Mouse (Mus musculus): ENCODE data around the gene Sema4a.

Gene Sema4a

DNA sequence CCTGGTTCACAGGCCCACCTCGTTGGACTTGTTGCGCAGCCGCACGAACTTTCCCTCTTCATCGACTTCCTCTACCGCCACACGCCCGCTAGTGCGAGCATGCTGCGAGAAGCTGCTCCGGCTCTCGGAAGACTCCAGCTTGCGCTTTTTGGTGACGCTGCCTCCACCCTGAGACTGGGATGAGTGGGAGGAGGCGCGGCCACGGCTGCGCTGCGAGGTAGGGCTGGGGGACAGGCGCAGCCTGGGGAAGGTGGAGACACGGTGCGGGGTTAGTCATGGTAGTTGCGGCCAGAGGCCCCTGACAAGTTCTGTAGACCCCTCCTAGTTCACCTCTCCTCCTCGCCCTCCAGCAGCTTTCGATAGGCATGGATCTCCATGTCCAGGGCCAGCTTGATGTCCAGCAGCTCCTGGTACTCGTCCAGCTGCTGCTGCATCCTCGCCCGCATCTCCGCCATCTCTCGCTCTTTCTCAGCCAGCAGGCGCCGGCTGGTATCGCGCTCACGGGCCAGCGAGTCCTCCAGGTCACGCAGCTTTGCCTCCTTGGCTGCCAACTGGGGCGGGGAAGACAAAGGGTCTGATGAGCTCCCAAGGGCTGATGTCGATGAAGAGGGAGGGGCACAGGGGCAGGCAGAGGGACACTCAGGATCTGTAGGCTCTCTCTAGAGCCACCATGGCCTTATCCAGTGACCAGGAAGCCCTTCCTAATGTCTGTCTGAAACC, 23.8 kb upstream of the Sema4a start:
- no peak for DNase-seq

DNA sequence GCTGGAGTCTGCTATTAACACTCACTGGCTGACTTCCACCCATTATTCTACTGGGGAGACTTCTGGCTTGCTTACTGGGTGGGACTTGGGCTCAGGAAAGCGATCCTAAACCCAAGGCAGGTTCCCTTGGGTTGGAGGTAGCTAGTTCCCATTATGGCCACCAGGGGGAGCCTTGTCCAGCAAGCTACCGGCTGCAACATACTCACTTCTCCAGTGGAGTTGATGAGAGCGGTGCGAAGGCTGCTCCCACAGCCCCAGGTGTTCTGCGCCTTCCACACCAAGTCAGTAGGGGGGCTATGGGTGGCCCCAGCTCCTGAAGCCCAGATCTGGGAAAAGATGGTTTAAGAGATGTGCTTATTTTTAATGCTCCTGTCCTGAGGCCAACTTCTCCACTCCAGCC, 22.6 kb upstream of the Sema4a start:
- DNase-seq: peak; percentile 81

DNA sequence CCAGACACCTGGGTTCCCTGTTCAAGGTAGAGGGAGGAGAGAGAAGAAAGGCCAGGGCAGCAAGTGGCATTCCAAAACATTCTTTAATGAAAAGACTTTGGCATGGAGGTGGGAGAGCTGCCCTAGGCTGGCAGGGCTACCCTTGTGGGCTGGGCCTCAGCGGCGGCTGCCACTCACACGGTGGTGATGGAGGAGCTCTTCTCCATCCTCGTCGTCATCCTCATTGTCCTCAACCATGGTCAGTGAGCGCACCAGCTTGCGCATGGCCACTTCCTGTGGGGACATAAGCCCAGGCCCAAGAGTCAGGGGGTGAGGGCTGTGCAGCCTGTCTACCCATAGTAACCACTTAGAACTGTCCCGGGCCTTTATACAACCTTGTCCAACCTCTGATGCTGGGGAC, 22.2 kb upstream of the Sema4a start:
- DNase-seq: no peak

DNA sequence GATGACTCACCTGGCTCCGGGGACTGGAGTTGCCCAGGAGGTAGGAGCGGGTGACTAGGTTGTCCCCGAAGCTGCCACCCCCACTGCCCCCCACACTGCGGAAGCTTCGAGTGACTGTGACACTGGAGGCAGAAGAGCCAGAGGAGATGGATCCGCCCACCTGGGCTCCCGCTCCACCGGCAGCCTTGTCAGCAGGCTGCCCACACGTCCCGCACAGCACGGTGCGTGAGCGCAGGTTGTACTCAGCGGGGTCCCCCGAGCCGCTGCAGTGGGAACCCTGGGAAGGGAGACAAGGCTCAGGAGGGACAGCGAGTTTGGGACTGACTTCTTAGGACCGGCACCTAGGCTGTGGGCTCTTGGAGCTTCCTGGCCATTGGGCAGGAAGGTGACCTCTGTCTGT, 21.4 kb upstream of the Sema4a start:
- DNase-seq: no peak

DNA sequence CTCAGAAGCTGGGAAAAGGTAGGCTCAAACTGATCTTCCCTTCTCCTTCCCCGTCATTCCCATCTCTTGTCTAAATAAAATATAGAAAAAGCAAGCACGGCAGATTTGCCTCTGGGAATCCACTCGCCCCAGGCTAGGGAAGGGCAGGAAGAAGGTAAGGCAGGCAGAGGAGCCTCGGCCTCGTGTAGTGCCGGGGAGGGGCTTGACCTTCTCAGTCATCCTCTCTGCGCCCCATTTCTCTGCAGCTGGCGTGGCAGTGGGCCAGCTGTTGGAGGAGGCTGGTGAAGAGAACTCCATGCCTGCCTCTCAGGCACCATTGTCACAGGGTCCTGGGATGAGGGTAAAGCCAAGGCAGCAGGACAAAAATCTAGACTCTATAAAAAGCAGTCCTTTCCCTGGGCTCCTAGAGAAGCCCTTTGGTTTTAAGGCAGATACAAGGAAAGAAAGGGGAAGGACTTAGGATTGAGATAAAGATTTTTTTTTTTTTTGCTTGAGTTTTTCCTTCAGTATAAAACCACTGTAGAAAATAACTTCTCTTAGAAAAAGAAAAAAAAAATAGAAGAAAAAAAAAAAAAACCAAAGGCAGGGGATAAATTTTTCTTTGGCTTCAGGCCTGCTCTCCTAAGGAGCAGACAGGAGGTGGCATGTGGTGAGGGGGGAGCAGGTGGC, 20.5 kb upstream of the Sema4a start:
- no peak for DNase-seq

DNA sequence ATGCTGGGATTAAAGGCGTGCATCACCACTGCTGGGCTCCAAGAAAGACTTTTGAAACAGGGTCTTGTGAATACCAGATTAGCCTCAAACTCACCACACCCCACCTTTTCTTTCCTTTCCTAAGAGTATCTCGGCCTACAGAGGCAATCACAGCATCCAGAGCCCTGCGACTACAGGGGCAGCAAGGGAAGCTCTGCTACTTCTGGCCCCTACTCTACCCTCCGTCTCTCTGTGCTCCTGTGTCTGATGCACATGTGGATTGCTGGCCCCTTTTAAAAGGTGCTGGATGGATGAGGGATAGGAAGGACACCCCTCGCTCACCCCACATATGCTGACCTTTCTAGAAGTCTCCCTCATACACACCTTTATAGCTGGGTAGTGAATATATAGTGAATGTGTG, 19.7 kb upstream of the Sema4a start:
- DNase-seq: no peak

DNA sequence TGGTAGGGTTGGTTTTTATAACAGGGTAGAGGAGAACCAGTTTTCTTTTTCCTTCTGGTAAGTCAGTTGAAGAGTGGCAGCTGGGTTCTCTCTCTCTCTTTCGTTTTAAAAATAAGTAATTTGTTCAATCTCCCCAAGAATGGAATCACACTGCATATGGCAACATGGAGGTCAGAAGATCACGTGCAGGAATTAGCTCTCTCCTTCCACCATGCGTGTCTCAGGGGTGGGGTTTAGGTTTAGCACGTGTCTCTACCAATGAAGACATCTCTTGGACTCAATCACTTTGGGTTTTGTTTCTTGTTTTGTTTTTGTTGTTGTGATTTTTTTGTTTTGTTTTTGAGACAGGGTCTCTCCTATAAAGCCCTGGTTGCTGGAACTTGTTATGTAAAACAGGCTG, 18.8 kb upstream of the Sema4a start:
- no peak for DNase-seq

DNA sequence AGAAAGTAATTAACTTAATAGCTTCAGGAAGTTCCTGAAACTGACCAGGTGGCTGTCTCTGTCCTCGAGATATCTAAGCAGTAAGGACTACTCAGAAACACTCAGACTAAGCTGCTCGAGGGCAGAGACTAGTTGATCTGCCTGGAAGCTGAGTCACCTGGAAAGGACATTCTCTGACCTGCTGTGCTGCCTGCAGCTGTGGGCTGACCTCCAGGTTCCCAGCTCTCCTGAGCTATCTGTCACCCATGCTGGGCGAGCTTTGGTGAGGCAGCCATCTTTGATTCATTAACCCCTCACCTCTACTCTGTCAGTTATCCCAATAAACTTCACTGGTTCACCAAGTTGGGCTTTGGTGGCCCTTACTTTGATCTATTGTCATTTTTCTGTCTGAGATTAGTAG, 18.2 kb upstream of the Sema4a start:
- no peak for DNase-seq

DNA sequence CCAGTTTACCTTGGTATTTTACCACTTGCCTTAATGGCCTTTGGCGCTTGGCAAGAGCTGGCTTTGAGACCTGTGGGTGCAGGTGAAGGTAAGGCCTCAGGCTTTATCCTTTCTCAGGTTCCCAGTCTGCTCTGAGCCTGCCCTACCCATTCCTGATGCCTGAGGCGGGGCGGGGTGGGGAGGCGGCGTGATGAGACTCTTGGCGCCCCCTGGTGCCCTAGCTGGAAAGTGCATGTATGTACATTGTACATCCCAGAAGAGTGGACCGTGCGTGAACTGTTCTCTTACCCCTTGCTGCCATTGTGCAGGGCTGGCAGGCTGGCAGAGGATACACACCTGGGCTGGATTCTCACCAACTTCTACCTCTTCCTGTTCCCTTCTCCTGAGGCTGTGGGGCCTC, 16.8 kb upstream of the Sema4a start:
- DNase-seq: peak; percentile 89

DNA sequence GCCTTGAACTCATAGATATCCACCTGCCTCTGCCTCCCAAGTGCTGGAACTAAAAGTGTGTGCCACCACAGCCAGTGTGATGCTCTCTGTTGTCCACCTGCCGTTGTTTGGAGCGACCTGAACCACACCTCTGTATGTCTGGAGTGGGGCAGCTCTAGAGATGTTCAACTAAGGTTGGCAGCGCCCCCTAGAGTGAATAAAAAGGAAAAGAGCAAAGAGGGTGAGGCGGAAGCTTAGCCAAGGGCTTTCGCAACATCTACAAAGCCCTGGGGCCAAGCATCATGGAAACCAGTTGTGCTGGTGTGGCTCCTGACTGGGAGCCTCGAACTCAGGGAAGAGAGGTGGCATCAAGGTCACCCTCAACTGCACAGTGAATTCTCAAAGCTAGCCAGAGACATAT, 15.4 kb upstream of the Sema4a start:
- no peak for DNase-seq

DNA sequence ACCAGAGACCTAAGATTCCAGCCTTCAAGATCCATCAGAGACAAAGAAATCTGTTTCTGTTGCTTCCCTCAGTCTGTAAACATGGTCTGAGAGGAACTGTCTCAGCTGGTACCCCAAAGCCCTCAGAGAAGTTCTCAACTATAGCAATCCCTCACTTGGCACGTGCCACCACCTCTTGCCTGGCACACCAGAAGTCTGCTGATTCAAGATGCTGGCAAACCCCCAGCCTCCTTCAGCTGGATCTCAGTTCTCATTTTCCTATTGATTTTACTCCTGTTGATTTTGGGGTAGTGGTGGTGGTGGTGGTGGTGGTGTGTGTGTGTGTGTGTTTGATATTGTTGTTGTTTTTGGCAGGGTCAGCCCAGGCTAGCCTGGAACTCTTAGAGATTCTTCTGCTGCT, 12.6 kb upstream of the Sema4a start:
- DNase-seq: no peak

DNA sequence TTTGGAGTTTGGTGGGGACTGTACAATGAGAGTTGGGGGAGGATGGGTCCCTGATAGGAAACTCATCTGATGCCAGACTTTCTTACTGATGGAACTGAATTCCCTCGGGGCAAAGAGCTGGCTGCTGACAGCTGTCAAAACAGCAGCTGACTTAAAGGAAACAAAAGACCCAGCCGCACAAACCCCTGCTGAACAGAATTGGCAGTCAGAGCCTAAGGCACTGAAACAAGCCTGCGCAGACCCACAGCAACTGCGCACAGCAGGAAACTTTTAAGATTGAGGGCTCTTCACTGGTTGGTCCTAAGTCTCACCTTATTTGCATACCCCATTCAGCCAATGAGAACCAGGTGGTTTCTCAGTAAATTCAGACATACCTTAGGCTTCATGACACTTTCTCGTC, 12.0 kb upstream of the Sema4a start:
- no peak for DNase-seq

DNA sequence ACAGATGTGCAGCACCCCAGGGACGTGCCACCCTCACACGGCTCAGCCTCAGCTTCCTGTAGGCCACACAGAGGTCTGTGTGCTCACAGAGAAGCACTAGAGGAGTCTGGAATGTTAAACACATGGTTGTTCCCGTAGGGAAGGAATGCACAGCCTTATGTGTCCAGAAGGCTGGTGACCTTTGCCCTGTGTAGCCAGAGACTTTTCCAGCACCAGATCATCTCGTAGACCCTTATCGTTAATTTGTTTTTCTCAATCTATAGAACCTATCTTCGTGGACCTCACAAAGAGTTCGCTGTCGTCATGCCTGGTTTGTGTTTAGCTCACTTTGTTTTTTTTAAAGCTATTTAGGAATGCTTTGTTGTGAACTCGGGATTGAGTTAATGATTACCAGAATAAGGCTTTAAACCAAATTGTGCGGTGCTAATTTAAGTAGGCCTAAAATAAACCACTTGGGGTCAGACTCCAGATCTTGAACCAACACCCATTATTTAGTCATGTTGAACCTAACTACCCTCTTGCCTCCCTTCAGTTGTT, 10.0 kb upstream of the Sema4a start:
- peak; percentile 77 for DNase-seq

DNA sequence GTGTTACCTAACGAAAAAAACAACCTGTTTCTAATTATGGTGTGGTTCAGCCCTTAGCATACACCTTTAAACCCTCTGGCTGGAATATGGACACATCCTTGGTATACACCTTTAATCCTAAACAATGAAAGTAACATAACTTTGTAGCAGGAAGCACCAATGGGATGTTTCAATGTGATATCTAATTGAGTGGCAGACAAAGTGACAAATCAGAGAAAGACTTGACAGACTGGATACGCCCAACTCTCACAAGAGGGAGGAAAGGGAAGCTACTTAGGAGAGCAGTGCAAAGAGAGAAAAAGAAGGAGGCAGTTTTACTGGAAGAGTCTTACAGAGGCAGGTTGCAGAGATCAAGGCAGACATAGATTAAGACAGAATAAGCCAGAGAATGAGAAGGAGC, 8.5 kb upstream of the Sema4a start:
- DNase-seq: no peak

DNA sequence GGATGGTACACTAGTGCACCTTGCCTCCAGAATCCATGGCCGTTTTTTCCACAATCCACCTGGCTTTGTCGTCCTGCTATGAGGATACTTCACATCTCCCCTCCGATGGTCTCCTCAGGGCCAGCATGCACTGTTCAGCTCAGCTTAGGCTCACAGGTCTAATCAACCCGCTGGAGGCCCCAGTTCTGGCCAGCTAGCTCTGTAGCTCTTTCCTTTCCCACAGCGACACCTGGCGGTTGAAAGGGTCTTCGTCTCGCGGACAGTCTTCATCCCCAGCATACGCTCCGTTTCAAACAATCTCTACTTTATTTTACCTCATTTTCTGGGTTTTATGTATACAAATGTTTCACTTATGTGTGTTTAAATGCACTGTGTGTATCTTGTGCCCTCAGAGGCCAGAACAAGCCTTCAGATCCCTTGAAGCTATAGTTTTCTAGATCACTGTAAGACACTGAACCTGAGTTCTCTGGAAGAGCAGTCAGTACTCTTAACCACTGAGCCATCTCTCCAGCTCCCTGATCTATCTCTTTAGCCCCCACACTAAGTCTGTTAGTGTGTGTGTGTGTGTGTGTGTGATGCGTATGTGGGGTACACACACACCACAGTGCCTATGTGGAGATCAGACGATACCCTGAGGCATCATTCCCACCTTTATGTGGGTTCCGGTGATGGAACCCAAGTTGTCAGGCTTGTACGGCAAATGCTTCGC, 6.3 kb upstream of the Sema4a start:
- DNase-seq: peak; percentile 92

DNA sequence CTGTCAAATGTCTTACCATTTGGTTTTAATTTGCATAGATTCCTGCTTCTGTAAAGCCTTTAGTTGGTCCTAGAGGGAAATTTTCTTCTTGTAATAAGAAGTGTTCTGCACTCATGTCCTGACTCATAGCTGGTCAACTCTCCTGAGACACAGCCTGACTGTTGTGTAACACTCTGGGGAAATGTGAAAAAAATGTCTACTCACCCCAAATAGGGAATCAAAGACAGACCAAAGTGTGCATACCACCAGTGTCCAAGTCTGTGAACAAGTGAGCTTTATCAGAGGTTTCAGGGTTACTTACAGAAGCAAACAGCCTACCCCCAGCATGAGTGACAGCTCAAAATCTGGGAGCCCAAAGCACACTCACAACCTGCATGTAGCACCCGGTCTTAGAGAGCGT, 4.1 kb upstream of the Sema4a start:
- DNase-seq: no peak

DNA sequence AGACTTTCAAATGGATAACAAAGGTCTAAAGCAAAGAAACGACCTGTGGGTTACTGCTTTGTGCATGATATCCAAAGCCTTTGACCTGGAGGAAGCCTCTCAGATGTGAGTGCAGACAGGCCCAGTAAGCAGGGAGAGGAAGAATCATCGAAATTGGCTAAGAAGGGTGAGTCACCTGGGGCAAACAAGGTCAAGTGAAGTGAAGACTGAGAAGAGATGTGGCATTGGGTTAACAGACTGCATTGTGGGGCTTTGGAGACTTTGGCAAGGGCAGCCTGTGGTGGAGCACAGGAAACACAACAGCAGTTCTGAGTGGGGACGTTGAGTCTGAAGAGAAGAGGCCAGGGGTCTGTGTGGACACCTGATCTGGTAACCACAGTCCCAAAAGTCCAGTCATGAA, 3.4 kb upstream of the Sema4a start:
- no peak for DNase-seq

DNA sequence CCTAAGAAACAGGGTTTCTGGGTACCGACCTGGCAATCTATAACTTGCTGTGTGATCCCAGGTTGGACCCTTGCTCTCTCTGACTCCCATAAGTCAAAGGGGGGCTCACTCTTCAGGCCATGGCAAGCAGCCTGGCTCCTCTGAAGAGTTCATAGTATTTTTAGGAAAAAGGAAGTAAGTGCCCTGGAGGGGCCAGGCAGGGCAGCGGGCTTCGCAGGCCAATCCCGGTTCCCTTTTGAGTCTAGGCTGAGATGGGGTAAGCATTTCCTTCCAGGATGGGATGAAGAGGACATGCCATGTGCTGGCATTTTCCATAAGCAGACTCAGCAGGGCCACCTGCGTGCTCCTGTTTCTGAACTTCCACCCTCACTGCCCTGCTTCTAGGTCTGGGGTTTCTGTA, 953 bp downstream of the Sema4a start:
- no peak for DNase-seq

DNA sequence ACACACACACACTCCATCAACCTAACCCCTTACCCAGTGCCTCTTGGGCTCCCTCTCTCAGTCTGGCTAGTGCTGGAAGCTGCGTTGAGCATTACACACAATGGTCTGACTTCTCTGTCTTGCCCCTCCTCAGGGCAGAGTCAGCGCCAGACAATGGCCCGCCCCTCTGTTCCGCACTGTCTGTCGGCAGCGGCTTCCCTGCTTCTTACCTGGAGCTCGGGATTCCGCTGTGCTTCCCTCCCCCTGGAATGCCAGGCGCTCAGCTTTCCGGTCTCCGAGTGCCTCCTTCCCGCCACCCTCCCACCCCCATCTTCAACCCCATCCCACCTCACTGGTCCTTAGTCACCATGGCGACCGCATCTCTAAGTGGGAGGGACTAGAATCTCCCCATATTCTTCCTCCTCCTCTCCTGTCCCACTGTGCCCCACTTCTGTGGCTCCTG, 2.2 kb downstream of the Sema4a start:
- no peak for DNase-seq

DNA sequence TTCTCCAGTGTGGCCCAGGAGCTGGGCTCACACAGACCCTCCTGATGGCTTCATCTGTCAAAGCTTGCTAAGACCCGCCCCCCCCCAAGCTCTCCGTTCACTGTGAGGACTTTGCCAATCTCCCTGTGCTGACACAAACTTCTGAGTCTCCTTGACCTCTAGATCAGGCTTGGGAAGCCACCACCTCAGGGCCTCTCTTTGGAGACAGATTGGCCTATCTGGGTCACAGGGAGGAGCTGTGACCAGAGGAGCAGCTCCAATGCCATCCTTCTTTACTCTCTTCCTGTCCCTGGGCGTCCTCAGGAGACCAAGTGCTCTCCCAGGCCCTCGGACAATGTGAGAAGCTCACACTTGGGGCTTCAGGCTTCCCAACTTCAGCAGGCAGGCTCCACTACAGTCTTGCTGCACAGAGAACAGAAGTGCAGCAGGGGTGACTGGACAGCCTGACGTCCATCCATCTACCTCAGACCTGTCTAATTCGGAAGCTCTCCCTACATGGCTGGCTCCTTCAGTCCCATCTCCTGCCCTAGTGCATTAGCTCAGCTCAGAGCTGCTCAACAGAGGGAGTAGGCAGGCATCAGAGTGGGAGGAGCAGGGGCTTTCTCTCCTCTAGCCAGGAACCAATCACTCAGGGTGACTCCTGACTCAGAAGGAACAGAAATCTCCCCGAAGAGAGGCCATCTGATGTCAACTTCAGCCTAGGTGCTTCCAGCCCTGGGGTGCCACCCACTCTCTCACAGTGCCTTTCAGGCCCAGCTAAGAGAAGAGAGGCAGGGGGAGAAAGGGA, 4.0 kb downstream of the Sema4a start:
- DNase-seq: no peak

DNA sequence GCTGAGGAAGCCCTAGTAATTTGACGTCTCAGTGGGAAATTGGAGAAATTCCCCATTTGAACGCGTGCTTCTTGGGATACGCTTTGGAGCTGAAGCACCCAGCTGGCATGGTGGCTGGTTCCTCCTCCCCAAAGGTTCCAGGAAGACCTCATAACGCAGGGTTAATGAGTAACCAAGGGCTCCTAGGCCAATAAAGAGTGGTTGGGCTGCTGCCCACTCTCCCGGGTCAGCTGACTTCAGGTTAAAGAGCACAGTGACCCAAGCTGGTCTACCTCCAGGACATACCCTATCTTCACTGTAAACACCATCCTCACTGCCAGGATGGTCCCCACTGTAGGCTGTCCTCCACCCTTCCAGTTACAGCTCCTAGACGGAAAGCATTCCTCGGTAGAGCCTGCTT, 4.7 kb downstream of the Sema4a start:
- DNase-seq: peak; percentile 89

DNA sequence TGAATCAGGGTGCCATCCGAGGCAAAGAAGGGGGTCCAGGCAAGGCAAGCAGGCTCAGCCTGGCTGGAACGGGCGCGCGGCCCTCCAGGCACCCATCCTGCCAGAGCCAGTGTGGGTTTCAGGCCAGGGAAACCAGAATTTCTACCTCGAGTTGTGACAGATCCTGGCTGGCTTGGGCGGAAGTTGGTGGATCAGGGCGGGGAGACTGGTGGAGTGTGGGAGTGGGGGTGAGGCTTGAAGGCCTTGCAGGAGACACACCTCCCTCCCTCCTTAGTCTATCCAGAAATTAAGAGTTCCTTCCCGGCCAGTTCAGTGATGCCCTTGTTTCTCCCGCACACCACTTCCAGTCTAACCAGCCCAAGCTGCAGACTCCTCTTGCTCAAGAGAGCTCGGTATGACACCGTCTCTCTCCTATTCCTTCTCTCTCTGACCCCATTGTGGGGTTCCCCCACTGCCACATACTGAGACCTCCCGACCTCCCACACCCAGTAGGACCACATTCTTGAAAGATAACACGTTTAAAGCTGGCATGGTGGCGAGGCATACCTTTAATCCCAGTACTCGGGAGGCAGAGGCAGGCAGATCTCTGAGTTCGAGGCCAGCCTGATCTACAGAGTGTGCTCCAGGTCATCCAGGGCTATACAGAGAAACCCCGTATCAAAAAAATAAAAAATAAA, 5.3 kb downstream of the Sema4a start:
- DNase-seq: peak; percentile 75
